In genomic region chr3:95283589-95283941, GRCm38 (mm10) we compare ENCODE assay signal across 9 mouse cellular contexts. TPM values are rescaled to one million over a fixed set of nuclear protein-coding genes. Genes with fewer than 3 reads are reported as not detected.
DNase-seq lines count a peak whose midpoint lies in the region; ATAC-seq lines count a peak whose summit lies in the region.
"Had no signal": no experiment of that assay in that cellular context is flagged by ENCODE, and none has a peak within 500 bp of the region (broad histone marks: within the 10 kb centered on the region; RNA-seq: fewer than 3 reads in every experiment).

No protein-coding gene starts in this region.

- WGBS in heart, embryonic 14.5 days, result under 1% methylated on average over 7 of the region's 7 CpGs
- WGBS in hindbrain, embryonic 10.5 days, result 4% methylated on average over 7 of the region's 7 CpGs
- WGBS in midbrain, embryonic 11.5 days, result 2% methylated on average over 7 of the region's 7 CpGs

- peak overlapping the region; percentile 94 for H3K9ac ChIP-seq in heart, embryonic 14.5 days (ENCODE audit: low read length)
- peak overlapping the region; percentile 92 for H3K9ac ChIP-seq in midbrain, embryonic 11.5 days (ENCODE audit: low read length)

- peaks cover 3 to 16% of the 10 kb centered on the region in 2 experiments for H3K4me1 ChIP-seq in heart, embryonic 14.5 days (ENCODE audit: control insufficient read depth in 2 of 2, insufficient read depth in 2 of 2, low read length in 2 of 2)
- H3K4me1 ChIP-seq in hindbrain, embryonic 10.5 days (replicated peaks), result peaks cover 34% of the 10 kb centered on the region
- peaks cover 9% of the 10 kb centered on the region for H3K4me1 ChIP-seq in midbrain, embryonic 11.5 days (ENCODE audit: control insufficient read depth, insufficient read depth, low read length)

- H3K36me3 ChIP-seq in heart, embryonic 14.5 days (ENCODE audit: control insufficient read depth, insufficient read depth, low read length), result peaks cover 16% of the 10 kb centered on the region
- H3K36me3 ChIP-seq in hindbrain, embryonic 10.5 days, result peaks cover 17% of the 10 kb centered on the region
- H3K36me3 ChIP-seq in midbrain, embryonic 11.5 days (ENCODE audit: control insufficient read depth, insufficient read depth, low read length), result no peaks in the 10 kb centered on the region

- H3K9me3 ChIP-seq in heart, embryonic 14.5 days (ENCODE audit: control insufficient read depth, low read length), result no peaks in the 10 kb centered on the region
- no peaks in the 10 kb centered on the region for H3K9me3 ChIP-seq in hindbrain, embryonic 10.5 days
- no peaks in the 10 kb centered on the region for H3K9me3 ChIP-seq in midbrain, embryonic 11.5 days (ENCODE audit: control insufficient read depth, low read length)

- peak overlapping the region; percentile 89 for H3K4me2 ChIP-seq in heart, embryonic 14.5 days (ENCODE audit: low read length)
- H3K4me2 ChIP-seq in midbrain, embryonic 11.5 days, result peak overlapping the region; percentile 78

- H3K4me3 ChIP-seq in heart, embryonic 14.5 days (ENCODE audit: control insufficient read depth in 1 of 2, insufficient read depth in 1 of 2, low read depth in 1 of 2, low read length in 2 of 2), result peak overlapping the region; percentile 82 to 83
- peak overlapping the region; percentile 78 for H3K4me3 ChIP-seq in hindbrain, embryonic 10.5 days
- H3K4me3 ChIP-seq in midbrain, embryonic 11.5 days (ENCODE audit: low read depth, low read length), result peak overlapping the region; percentile 61

- no peak for DNase-seq in heart, adult 11 months
- DNase-seq in MEL-GATA-1-ER (ENCODE audit: extremely low read depth, low read depth), result peak; percentile 57
- DNase-seq in hindbrain, embryonic 10.5 days (ENCODE audit: low spot score), result no peak
- no peak for DNase-seq in midbrain, embryonic 11.5 days (ENCODE audit: low spot score, missing footprints)
- no peak for DNase-seq in adrenal gland, adult 18-20 months (ENCODE audit: low spot score in 2 of 2)
- DNase-seq in thymus, postnatal 10 days (ENCODE audit: low spot score in 2 of 2), result no peak
- no peak for DNase-seq in right cerebral cortex, postnatal 4 days

- H3K27me3 ChIP-seq in heart, embryonic 14.5 days (ENCODE audit: control insufficient read depth, insufficient read depth, low read length), result no peaks in the 10 kb centered on the region
- H3K27me3 ChIP-seq in hindbrain, embryonic 10.5 days (ENCODE audit: insufficient read depth, poor library complexity, severe bottlenecking), result no peaks in the 10 kb centered on the region
- no peaks in the 10 kb centered on the region for H3K27me3 ChIP-seq in midbrain, embryonic 11.5 days (ENCODE audit: control insufficient read depth, insufficient read depth, low read length)
- H3K27me3 ChIP-seq: Patski had no signal

- peak overlapping the region; percentile 96 to 99 for H3K27ac ChIP-seq in heart, embryonic 14.5 days (replicated peaks in 1 of 2; ENCODE audit: control insufficient read depth in 1 of 2, insufficient read depth in 1 of 2, low read depth in 2 of 2, low read length in 2 of 2)
- H3K27ac ChIP-seq in hindbrain, embryonic 10.5 days, result peak overlapping the region; percentile 96
- H3K27ac ChIP-seq in midbrain, embryonic 11.5 days (ENCODE audit: low read depth, low read length), result peak overlapping the region; percentile 93

- no peak for ATAC-seq in heart, embryonic 14.5 days (ENCODE audit: insufficient number of reproducible peaks, insufficient read depth, low FRiP score, low read depth)
- ATAC-seq in midbrain, embryonic 11.5 days (ENCODE audit: low FRiP score), result no peak

RNA-seq across cellular contexts. Expression of gene Prune1, which starts 1.7 kb away (rescaled TPM):
- polyA plus RNA-seq in heart, embryonic 14.5 days (2014; fragmentation: Nextera tagmentation; extraction: Ambion mirVana), result 29.8 and 31.7 TPM in 2 replicates
- 28.2 and 28.6 TPM in 2 replicates for polyA plus RNA-seq in hindbrain, embryonic 10.5 days (2016; fragmentation: Nextera tagmentation; extraction: Ambion mirVana)
- 28.0 and 29.7 TPM in 2 replicates for polyA plus RNA-seq in midbrain, embryonic 11.5 days (2014; fragmentation: Nextera tagmentation; extraction: Ambion mirVana)
- total RNA-seq in adrenal gland, adult 18-20 months (2021), result 10 to 100 TPM; 20.1 to 21.9 TPM

RNA-seq across cellular contexts. Expression of gene Mindy1, which starts 2.4 kb away (rescaled TPM):
- polyA plus RNA-seq in heart, embryonic 14.5 days (2014; fragmentation: Nextera tagmentation; extraction: Ambion mirVana), result 25.6 and 28.8 TPM in 2 replicates
- 33.9 and 44.1 TPM in 2 replicates for polyA plus RNA-seq in hindbrain, embryonic 10.5 days (2016; fragmentation: Nextera tagmentation; extraction: Ambion mirVana)
- 38.8 and 43.3 TPM in 2 replicates for polyA plus RNA-seq in midbrain, embryonic 11.5 days (2014; fragmentation: Nextera tagmentation; extraction: Ambion mirVana)
- 100 to 1,000 TPM in 1 of 2 experiments, 10 to 100 TPM in 1; 75.5 to 124 TPM for total RNA-seq in adrenal gland, adult 18-20 months (2021)

RNA-seq across cellular contexts. Expression of gene Anxa9, which starts 23.4 kb away (rescaled TPM):
- 0.88 TPM in 2 replicates for polyA plus RNA-seq in heart, embryonic 14.5 days (2014; fragmentation: Nextera tagmentation; extraction: Ambion mirVana)
- 2.0 and 2.1 TPM in 2 replicates for polyA plus RNA-seq in hindbrain, embryonic 10.5 days (2016; fragmentation: Nextera tagmentation; extraction: Ambion mirVana)
- polyA plus RNA-seq in midbrain, embryonic 11.5 days (2014; fragmentation: Nextera tagmentation; extraction: Ambion mirVana), result 0.87 and 1.3 TPM in 2 replicates
- 1 to 10 TPM; 1.4 to 1.7 TPM for total RNA-seq in adrenal gland, adult 18-20 months (2021)

RNA-seq across cellular contexts. Expression of gene Cers2, which starts 31.0 kb away (rescaled TPM):
- polyA plus RNA-seq in heart, embryonic 14.5 days (2014; fragmentation: Nextera tagmentation; extraction: Ambion mirVana), result 118 and 123 TPM in 2 replicates
- 116 and 123 TPM in 2 replicates for polyA plus RNA-seq in hindbrain, embryonic 10.5 days (2016; fragmentation: Nextera tagmentation; extraction: Ambion mirVana)
- polyA plus RNA-seq in midbrain, embryonic 11.5 days (2014; fragmentation: Nextera tagmentation; extraction: Ambion mirVana), result 94.1 and 97.1 TPM in 2 replicates
- 100 to 1,000 TPM; 191 to 231 TPM for total RNA-seq in adrenal gland, adult 18-20 months (2021)

RNA-seq across cellular contexts. Expression of gene Bnipl, which starts 32.6 kb away (rescaled TPM):
- not detected in 2 replicates for polyA plus RNA-seq in heart, embryonic 14.5 days (2014; fragmentation: Nextera tagmentation; extraction: Ambion mirVana)
- 0.60 and 0.63 TPM in 2 replicates for polyA plus RNA-seq in hindbrain, embryonic 10.5 days (2016; fragmentation: Nextera tagmentation; extraction: Ambion mirVana)
- polyA plus RNA-seq in midbrain, embryonic 11.5 days (2014; fragmentation: Nextera tagmentation; extraction: Ambion mirVana), result 0.20 TPM in 1 of 2 replicates, not detected in the other
- total RNA-seq in adrenal gland, adult 18-20 months (2021), result not detected
